Mouse (Mus musculus) limb, embryonic 14.5 days (tissue): ENCODE data around the gene Upb1. TPM values are rescaled to one million over a fixed set of nuclear protein-coding genes. Genes with fewer than 3 reads are reported as not detected.
"Not testable (repeated sequence)": the region's sequence is repeated elsewhere in the genome, so short reads cannot be mapped to it uniquely, and the experiment has no call there.

Experiments used
- ATAC-seq: fragments of 200-750 bp; cut with Nextera tagmentation; 2 replicates; pipeline ENCODE4 v1.8.0; 2017; ENCODE audit warnings: low read depth, moderate number of reproducible peaks, moderate TSS enrichment; ENCODE audit not compliant: low FRiP score
- DNase-seq: peaks from one replicate; pipeline ENCODE4 v3.0.0-alpha.2; 2015; ENCODE audit warnings: low spot score
- H3K27ac ChIP-seq: fragments of 300-500 bp; sonication (generic); replicated peaks from 2 replicates; pipeline ENCODE4 v1.5.1; 2014; ENCODE audit warnings: low read depth, mild to moderate bottlenecking, low read length, moderate library complexity, mixed read lengths
- H3K27me3 ChIP-seq: fragments of 300-500 bp; sonication (generic); 2 replicates; pipeline ENCODE4 v1.6.1; 2014; ENCODE audit warnings: low read length, mixed read lengths; ENCODE audit not compliant: control insufficient read depth, insufficient read depth
- H3K36me3 ChIP-seq: fragments of 300-500 bp; sonication (generic); 2 replicates; pipeline ENCODE4 v1.6.1; 2014; ENCODE audit warnings: mild to moderate bottlenecking, low read length, moderate library complexity, mixed read lengths; ENCODE audit not compliant: control insufficient read depth, insufficient read depth
- H3K4me1 ChIP-seq: fragments of 300-500 bp; sonication (generic); 2 replicates; pipeline ENCODE4 v1.6.1; 2014; ENCODE audit warnings: antibody characterized with exemption, low read length, mixed read lengths; ENCODE audit not compliant: control insufficient read depth, insufficient read depth
- H3K4me2 ChIP-seq: fragments of 300-500 bp; sonication (generic); replicated peaks from 2 replicates; pipeline ENCODE4 v1.6.1; 2014; ENCODE audit warnings: low read depth, mild to moderate bottlenecking, low read length, moderate library complexity; ENCODE audit not compliant: severe bottlenecking
- H3K4me3 ChIP-seq: fragments of 300-500 bp; sonication (generic); replicated peaks from 2 replicates; pipeline ENCODE4 v1.5.1; 2014; ENCODE audit warnings: low read length
- H3K9ac ChIP-seq: fragments of 300-500 bp; sonication (generic); 2 replicates; pipeline ENCODE4 v1.6.1; 2014; ENCODE audit warnings: mild to moderate bottlenecking, low read depth, low read length, moderate library complexity; ENCODE audit not compliant: severe bottlenecking
- H3K9me3 ChIP-seq: fragments of 300-500 bp; sonication (generic); 2 replicates; pipeline ENCODE4 v1.6.1; 2016; ENCODE audit warnings: low read length; ENCODE audit not compliant: control insufficient read depth
- POLR2A ChIP-seq: fragments of 200-500 bp; IDR thresholded peaks from 2 replicates; pipeline ENCODE4 v1.8.0; 2012; ENCODE audit warnings: inconsistent platforms, mild to moderate bottlenecking, moderate library complexity, borderline replicate concordance; ENCODE audit not compliant: insufficient read depth, insufficient read length; ENCODE audit errors: extremely low read depth
- WGBS: fragments of 180-500 bp; shearing (Covaris S2); extraction: QIAGEN DNeasy Blood & Tissue Kit; methylation state at CpG from one replicate; pipeline ENCODE4 v1.1.7; 2014; 5-methylcytosine and 5-hydroxymethylcytosine counted together
- polyA plus RNA-seq, 2 experiments: library from polyadenylated mRNA; depleted of rRNA in 1 of 2; stranded (reverse) in 1 of 2; unstranded in 1 of 2; fragments of >200 nt; fragmentation: Nextera tagmentation in 1 of 2; extraction: Ambion mirVana in 1 of 2; gene quantifications; 2 replicates each; pipeline versions ENCODE4 v1.2.1 to v1.2.3; 2012 to 2014

Upb1 gene
- polyA plus RNA-seq, 2 experiments = 0.55 to 0.84 TPM

GRCm38 (mm10) chr10:75365231-75365633, 35.7 kb upstream of the Upb1 start:
- no peaks in the 10 kb centered on the region for H3K9me3 ChIP-seq
- no peaks in the 10 kb centered on the region for H3K27me3 ChIP-seq
- DNase-seq = no peak
- 0 out of 2 replicates have a peak overlapping the region, but pooled peaks have one; percentile 2 for H3K4me3 ChIP-seq
- TF ChIP-seq POLR2A = no peak
- no peak overlapping the region for H3K9ac ChIP-seq
- H3K4me1 ChIP-seq = 0 out of 2 replicates have a peak, but pooled peaks cover 2% of the 10 kb centered on the region
- H3K36me3 ChIP-seq = no peaks in the 10 kb centered on the region
- peak overlapping the region; percentile 7; the same call in 1 of the 2 replicates for H3K4me2 ChIP-seq
- WGBS = 39% methylated on average over 6 of the region's 6 CpGs
- H3K27ac ChIP-seq = no peak overlapping the region
- ATAC-seq = no peak

- WGBS = 81% methylated on average over 13 of the region's 19 CpGs
- not testable (repeated sequence) for H3K36me3 ChIP-seq, DNase-seq, H3K4me2 ChIP-seq, H3K27me3 ChIP-seq, ATAC-seq, H3K9me3 ChIP-seq, H3K9ac ChIP-seq, H3K4me1 ChIP-seq, H3K4me3 ChIP-seq, H3K27ac ChIP-seq
Measured at GRCm38 (mm10) chr10:75373655-75374351, 27.1 kb upstream of the Upb1 start.

- H3K9me3 ChIP-seq = no peaks in the 10 kb centered on the region
- H3K4me3 ChIP-seq = no peak overlapping the region
- H3K9ac ChIP-seq = no peak overlapping the region
- H3K4me2 ChIP-seq = no peak overlapping the region
- DNase-seq = no peak
- H3K4me1 ChIP-seq = no peaks in the 10 kb centered on the region
- H3K36me3 ChIP-seq = no peaks in the 10 kb centered on the region
- H3K27ac ChIP-seq = no peak overlapping the region
- TF ChIP-seq POLR2A = no peak
- 61% methylated on average over 10 of the region's 10 CpGs for WGBS
- ATAC-seq = no peak
- H3K27me3 ChIP-seq = no peaks in the 10 kb centered on the region
Measured at GRCm38 (mm10) chr10:75378688-75379087, 22.2 kb upstream of the Upb1 start.

GRCm38 (mm10) chr10:75390156-75390555, 10.8 kb upstream of the Upb1 start:
- Histone ChIP-seq H3K4me3 (no peak overlapping the region), H3K27me3 (no peaks in the 10 kb centered on the region)
- 88% methylated on average over 2 of the region's 2 CpGs for WGBS

GRCm38 (mm10) chr10:75390832-75391231, 10.1 kb upstream of the Upb1 start:
- Histone ChIP-seq H3K9ac (no peak overlapping the region), H3K36me3 (no peaks in the 10 kb centered on the region), H3K27me3 (no peaks in the 10 kb centered on the region), H3K27ac (no peak overlapping the region), H3K4me2 (no peak overlapping the region), H3K4me1 (no peaks in the 10 kb centered on the region), H3K4me3 (no peak overlapping the region), H3K9me3 (no peaks in the 10 kb centered on the region)
- DNase-seq = no peak
- ATAC-seq = no peak
- TF ChIP-seq POLR2A = no peak
- WGBS = 89% methylated on average over 4 of the region's 4 CpGs

More at GRCm38 (mm10) chr10:75390156-75390555, 10.8 kb upstream of the Upb1 start:
- Histone ChIP-seq H3K9me3 (no peaks in the 10 kb centered on the region), H3K4me1 (no peaks in the 10 kb centered on the region), H3K27ac (no peak overlapping the region), H3K4me2 (no peak overlapping the region), H3K36me3 (no peaks in the 10 kb centered on the region), H3K9ac (no peak overlapping the region)
- ATAC-seq = no peak
- no peak for TF ChIP-seq POLR2A
- no peak for DNase-seq
